8 mouse cellular contexts compared by ENCODE assay signal in the genomic region with DNA sequence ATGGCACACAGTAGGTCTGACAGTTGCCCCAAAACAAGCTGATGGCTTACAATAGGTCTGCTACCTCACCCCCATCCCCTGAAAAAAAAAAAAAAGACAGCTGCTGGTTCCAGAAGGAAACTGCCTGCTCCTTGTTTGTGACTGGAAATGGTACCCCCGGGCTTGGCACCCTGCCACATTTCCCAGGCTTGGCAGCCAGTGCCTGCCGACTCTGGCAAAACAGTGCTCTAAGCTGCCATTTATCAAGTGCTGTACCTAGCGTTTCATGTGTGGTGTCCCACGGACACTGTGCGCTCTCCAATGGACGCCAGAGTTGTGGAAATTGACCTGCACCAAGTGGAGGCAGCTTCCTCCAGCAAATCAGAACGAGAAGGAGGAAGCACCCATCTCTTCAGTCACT. TPM values are rescaled to one million over a fixed set of nuclear protein-coding genes. Genes with fewer than 3 reads are reported as not detected.
DNase-seq lines count a peak whose midpoint lies in the region; ATAC-seq and TF ChIP-seq lines count a peak whose summit lies in the region.
"Had no signal": no experiment of that assay in that cellular context is flagged by ENCODE, and none has a peak within 500 bp of the region (broad histone marks: within the 10 kb centered on the region; RNA-seq: fewer than 3 reads in every experiment).

No protein-coding gene starts in this region.

- TF ChIP-seq POLR2A in thymus, adult 2 months (IDR thresholded peaks at IDR 0.05; ENCODE audit: control insufficient read depth, extremely low read depth, insufficient read depth, low read length, poor library complexity), result no peak

- no peak overlapping the region for H3K9ac ChIP-seq in forebrain, embryonic 12.5 days
- H3K9ac ChIP-seq in midbrain, embryonic 13.5 days (replicated peaks), result no peak overlapping the region

- peak overlapping the region; percentile 31 for H3K4me2 ChIP-seq in forebrain, embryonic 12.5 days
- no peak overlapping the region for H3K4me2 ChIP-seq in midbrain, embryonic 13.5 days (replicated peaks)

- H3K9me3 ChIP-seq in forebrain, embryonic 12.5 days, result no peaks in the 10 kb centered on the region
- no peaks in the 10 kb centered on the region for H3K9me3 ChIP-seq in midbrain, embryonic 13.5 days

- H3K36me3 ChIP-seq in forebrain, embryonic 12.5 days (replicated peaks), result no peaks in the 10 kb centered on the region
- H3K36me3 ChIP-seq in midbrain, embryonic 13.5 days, result no peaks in the 10 kb centered on the region
- H3K36me3 ChIP-seq in thymus, adult 2 months (ENCODE audit: control insufficient read depth, insufficient read depth, low read length), result no peaks in the 10 kb centered on the region

- H3K27ac ChIP-seq in forebrain, embryonic 12.5 days, result peak overlapping the region; percentile 71
- peak overlapping the region; percentile 73 for H3K27ac ChIP-seq in midbrain, embryonic 13.5 days
- no peak overlapping the region for H3K27ac ChIP-seq in thymus, adult 2 months (ENCODE audit: control insufficient read depth, insufficient read depth, low read length)
- H3K27ac ChIP-seq: macrophage had no signal

- peaks cover 47% of the 10 kb centered on the region for H3K4me1 ChIP-seq in forebrain, embryonic 12.5 days
- H3K4me1 ChIP-seq in midbrain, embryonic 13.5 days (replicated peaks), result peaks cover 63% of the 10 kb centered on the region
- H3K4me1 ChIP-seq in thymus, adult 2 months (replicated peaks; ENCODE audit: control insufficient read depth, insufficient read depth, low read length), result peaks cover 40% of the 10 kb centered on the region

- no peak overlapping the region for H3K4me3 ChIP-seq in forebrain, embryonic 12.5 days (replicated peaks)
- H3K4me3 ChIP-seq in midbrain, embryonic 13.5 days (replicated peaks), result no peak overlapping the region
- H3K4me3 ChIP-seq in thymus, adult 2 months (ENCODE audit: control insufficient read depth, insufficient read depth, low read length), result no peak overlapping the region

- H3K27me3 ChIP-seq in forebrain, embryonic 12.5 days, result peaks cover 31% of the 10 kb centered on the region
- H3K27me3 ChIP-seq in midbrain, embryonic 13.5 days, result 0 out of 2 replicates have a peak, but pooled peaks cover 11% of the 10 kb centered on the region
- H3K27me3 ChIP-seq in thymus, adult 2 months (ENCODE audit: control insufficient read depth, insufficient read depth, low read length), result no peaks in the 10 kb centered on the region

- ATAC-seq in forebrain, embryonic 12.5 days (ENCODE audit: low FRiP score), result no peak; the same call in 1 of the 2 replicates
- ATAC-seq in midbrain, embryonic 13.5 days, result 0 out of 2 replicates have a peak, but pooled peaks have one; percentile 24
- ATAC-seq in erythroblast, adult 5-6 weeks (replicated peaks; ENCODE audit: low FRiP score, poor library complexity, severe bottlenecking), result no peak

- WGBS in forebrain, embryonic 12.5 days, result 36% methylated on average over 7 of the region's 7 CpGs
- WGBS in midbrain, embryonic 13.5 days, result 43% methylated on average over 7 of the region's 7 CpGs
- WGBS in thymus, adult 2 months, result 68% methylated on average over 7 of the region's 7 CpGs

- no peak for TF ChIP-seq CTCF in thymus, adult 2 months (IDR thresholded peaks at IDR 0.05; ENCODE audit: borderline replicate concordance, control insufficient read depth, extremely low read depth, insufficient read depth, low read length, poor library complexity)

- peak; percentile 49 for DNase-seq in lung, postnatal 14 days
- no peak for DNase-seq in lung, adult 18-20 months
- peak; percentile 78 for DNase-seq in kidney, postnatal 14 days
- DNase-seq in thymus, adult 2 months, result no peak

RNA-seq across cellular contexts. Expression of a gene that starts 17.5 kb away (rescaled TPM):
- polyA plus RNA-seq in forebrain, embryonic 12.5 days (2016; fragmentation: Nextera tagmentation; extraction: Ambion mirVana), result 0.06 TPM in 1 of 2 replicates, not detected in the other
- 0.06 and 0.12 TPM in 2 replicates for polyA plus RNA-seq in midbrain, embryonic 13.5 days (2015; fragmentation: Nextera tagmentation; extraction: Ambion mirVana)
- not detected in 2 replicates for total RNA-seq in erythroblast, adult 5-6 weeks (2015; ENCODE audit: low replicate concordance)
- total RNA-seq in erythroblast, adult 5-6 weeks (2017; ENCODE audit: low replicate concordance), result not detected in 2 replicates
- 0.51 and 0.73 TPM in 2 replicates for polyA plus RNA-seq in thymus, adult 2 months (2012; rRNA removed)
- polyA plus RNA-seq: macrophage had no signal

RNA-seq across cellular contexts. Expression of a gene that starts 17.9 kb away (rescaled TPM):
- polyA plus RNA-seq in forebrain, embryonic 12.5 days (2016; fragmentation: Nextera tagmentation; extraction: Ambion mirVana), result 1.1 and 1.2 TPM in 2 replicates
- 8.4 and 11.2 TPM in 2 replicates for polyA plus RNA-seq in midbrain, embryonic 13.5 days (2015; fragmentation: Nextera tagmentation; extraction: Ambion mirVana)
- not detected in 2 replicates for total RNA-seq in erythroblast, adult 5-6 weeks (2015; ENCODE audit: low replicate concordance)
- not detected in 2 replicates for total RNA-seq in erythroblast, adult 5-6 weeks (2017; ENCODE audit: low replicate concordance)
- polyA plus RNA-seq in thymus, adult 2 months (2012; rRNA removed), result 0.81 and 1.0 TPM in 2 replicates
- polyA plus RNA-seq: macrophage had no signal

RNA-seq across cellular contexts. Expression of a gene that starts 59.2 kb away (rescaled TPM):
- 5.2 and 5.6 TPM in 2 replicates for polyA plus RNA-seq in forebrain, embryonic 12.5 days (2016; fragmentation: Nextera tagmentation; extraction: Ambion mirVana)
- polyA plus RNA-seq in midbrain, embryonic 13.5 days (2015; fragmentation: Nextera tagmentation; extraction: Ambion mirVana), result 5.5 and 6.8 TPM in 2 replicates
- not detected in 2 replicates for total RNA-seq in erythroblast, adult 5-6 weeks (2015; ENCODE audit: low replicate concordance)
- total RNA-seq in erythroblast, adult 5-6 weeks (2017; ENCODE audit: low replicate concordance), result not detected in 2 replicates
- 1.1 and 1.2 TPM in 2 replicates for polyA plus RNA-seq in thymus, adult 2 months (2012; rRNA removed)
- polyA plus RNA-seq: macrophage had no signal

Comparison
In these comparisons a context has a peak if more than half of its experiments do, and no peak if none do; other contexts are left out.
1. DNase-seq: peak in lung, postnatal 14 days (single experiment) and kidney, postnatal 14 days (single experiment); none in lung, adult 18-20 months (0 of 2) and thymus, adult 2 months (single experiment).